Mouse (Mus musculus): ENCODE measurements around the gene Kel.
A peak's percentile ranks its signal among the peaks of the same experiment; 100 is the strongest.

Gene Kel

DNA sequence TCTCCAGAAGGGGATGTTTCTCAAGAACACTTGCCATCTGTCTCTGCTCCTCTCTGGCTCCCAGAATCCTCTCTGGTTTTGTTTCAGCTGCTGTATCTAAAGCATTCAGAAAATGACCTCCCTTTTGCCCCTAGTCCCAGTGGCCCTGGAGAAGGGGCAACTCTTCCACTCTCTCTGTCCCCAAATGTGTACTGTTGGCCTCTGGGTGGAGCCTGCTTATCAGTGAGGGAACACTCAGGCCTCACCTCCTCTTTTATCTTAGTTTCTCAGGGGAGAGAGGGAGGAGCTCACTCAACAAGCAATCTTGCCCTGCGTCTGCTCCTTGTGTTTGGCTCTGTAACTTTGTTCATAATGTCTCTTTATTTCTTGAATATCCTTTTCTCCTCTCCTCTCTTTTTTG lies at the start of gene Kel:
Gene Kel (minus strand): TSS at position 217 of the 400 bp plus-strand sequence.
- DNase-seq (ENCODE audit: low read depth), result peak; percentile 35

GRCm38 (mm10) chr6:41744664-41745392 lies 40.7 kb upstream of the Kel start:
- no peak for DNase-seq (ENCODE audit: low read depth)

DNA sequence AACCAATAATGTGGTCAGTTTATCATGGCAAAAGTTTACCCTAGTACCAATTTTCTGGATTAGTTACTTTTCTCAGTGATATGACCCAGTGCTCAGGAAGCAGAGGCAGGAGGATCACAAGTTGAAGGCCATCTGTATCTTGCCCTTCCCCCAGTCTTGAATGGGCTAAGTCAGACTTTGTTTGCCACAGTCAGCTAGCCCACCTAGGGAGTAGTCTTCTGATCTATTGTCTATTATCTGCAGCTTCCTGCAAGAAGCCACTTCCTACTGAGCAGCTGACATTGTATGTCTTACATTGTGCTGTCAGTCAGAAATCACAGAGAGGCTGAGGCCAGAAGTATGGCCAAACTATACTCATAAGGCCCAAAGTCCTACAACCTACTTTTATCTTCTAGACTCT lies 37.0 kb upstream of the Kel start:
- no peak for DNase-seq (ENCODE audit: low read depth)

DNA sequence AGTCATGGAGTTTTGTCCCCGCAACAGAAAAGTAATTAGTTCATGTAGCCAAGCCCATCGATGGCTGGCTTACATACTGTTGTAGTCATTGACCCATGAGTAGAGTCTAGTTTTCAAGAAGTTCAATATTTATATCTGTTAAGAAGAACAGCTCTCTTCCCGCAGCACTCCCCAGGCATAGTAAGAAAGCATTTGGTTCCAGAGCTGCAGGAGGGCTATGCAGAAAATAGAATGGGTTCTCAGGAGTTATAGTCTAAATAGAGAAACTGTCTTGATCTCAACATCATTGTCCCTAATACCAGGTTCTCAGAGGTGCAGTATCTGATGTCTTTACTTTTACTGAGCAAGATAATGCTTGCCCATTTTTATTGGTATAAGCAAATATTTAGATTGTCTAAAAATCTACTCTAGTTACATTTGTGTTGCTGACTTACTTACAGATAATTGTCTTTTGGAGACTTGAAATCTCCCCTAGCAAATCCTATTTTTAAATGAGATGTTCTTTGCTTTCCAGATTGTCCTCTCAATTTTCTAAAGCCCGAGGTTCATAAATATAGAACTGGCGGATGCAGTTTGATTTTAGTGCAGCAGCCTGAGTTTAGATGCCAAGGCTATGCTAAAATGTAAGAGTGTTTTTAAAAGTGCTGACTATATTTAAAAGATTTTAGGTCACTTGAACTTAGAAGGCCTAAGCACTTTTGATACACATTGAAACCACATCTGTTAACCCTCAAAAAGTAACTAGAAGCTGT lies 30.8 kb upstream of the Kel start:
- DNase-seq (ENCODE audit: low read depth), result no peak

DNA sequence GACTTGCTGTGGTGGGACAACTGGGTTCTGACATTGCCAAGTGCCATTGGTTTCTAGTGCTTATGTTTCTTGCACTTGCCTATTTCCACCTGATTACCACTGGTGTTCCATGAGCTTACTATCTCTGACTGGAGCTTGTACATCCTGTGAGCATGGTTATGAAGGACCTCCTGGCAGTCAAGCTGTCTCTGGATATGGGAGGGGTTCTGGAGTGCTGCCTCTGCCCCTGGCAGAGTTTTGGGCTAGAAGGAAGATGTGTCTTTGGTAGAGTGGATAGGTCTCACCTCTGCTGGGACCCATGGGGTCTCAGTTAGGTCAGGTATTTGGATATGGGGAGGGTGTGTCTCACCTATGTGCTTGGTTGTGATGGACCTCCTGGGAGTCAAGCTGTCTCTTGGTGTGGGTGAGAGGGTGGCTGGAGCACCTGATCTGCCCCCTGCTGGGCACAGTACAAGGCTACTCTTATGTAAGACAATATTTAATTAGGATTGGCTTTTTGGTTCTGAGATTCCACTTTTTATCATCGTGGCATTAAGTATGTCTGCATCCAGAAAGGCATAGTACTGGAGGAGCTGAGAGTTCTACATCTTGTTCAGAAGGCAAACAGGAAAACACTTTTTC lies 24.0 kb upstream of the Kel start:
- no peak for DNase-seq (ENCODE audit: low read depth)

DNA sequence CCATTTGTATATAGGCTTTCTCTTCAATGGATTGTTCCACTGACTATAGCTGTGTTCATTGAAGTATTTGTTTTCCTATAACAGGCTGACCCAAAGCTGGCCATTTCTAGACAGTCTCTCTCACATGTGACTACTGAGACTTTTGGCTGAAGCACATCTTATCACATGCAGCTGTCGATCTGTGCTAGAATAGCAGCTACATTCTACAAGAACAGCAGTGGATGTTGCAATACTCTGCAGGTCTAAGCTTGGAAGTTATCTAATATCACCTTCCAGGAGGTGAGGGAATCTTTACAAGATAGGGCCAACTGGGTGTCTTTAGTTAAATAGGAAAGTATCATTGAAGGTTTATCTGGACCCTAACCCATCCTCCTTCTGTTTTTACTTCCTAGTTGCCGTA lies 17.3 kb upstream of the Kel start:
- no peak for DNase-seq (ENCODE audit: low read depth)

- DNase-seq (ENCODE audit: low read depth), result no peak
Observed at GRCm38 (mm10) chr6:41710281-41710680, 6.1 kb upstream of the Kel start.

- DNase-seq (ENCODE audit: low read depth), result peak; percentile 29
Observed at GRCm38 (mm10) chr6:41706275-41706674, 2.1 kb upstream of the Kel start.

GRCm38 (mm10) chr6:41702928-41703327 lies 1.2 kb downstream of the Kel start:
- no peak for DNase-seq (ENCODE audit: low read depth)

GRCm38 (mm10) chr6:41701245-41701644 lies 2.9 kb downstream of the Kel start:
- no peak for DNase-seq (ENCODE audit: low read depth)

DNA sequence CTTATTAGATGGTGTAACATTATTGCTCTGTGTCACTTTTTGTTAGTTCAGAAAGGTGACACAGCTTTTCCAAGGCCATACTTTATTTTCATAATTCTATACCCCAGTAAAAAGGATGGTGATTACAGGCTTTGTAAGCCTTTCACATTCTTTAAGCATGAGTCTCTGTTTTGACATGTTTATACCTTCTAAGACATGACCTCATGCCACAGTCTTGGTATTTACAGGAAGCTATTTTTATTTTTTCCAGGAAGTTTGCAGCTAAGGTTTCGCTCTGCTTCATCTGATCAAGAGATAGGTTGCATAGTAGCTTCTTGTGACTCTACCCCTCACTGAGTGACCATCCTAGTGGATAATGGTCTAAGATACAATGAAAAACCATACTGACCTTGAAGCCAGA lies 9.7 kb downstream of the Kel start:
- DNase-seq (ENCODE audit: low read depth), result no peak

- DNase-seq (ENCODE audit: low read depth), result no peak
Observed at GRCm38 (mm10) chr6:41692200-41692599, 11.9 kb downstream of the Kel start.

GRCm38 (mm10) chr6:41685596-41685995 lies 18.5 kb downstream of the Kel start:
- no peak for DNase-seq (ENCODE audit: low read depth)

- DNase-seq (ENCODE audit: low read depth), result no peak
Observed at GRCm38 (mm10) chr6:41684911-41685310, 19.2 kb downstream of the Kel start.

GRCm38 (mm10) chr6:41684131-41684530 lies 20.0 kb downstream of the Kel start, which contains the start of gene Llcfc1:
Llcfc1 (plus strand) TSS chr6:41684431.
- DNase-seq (ENCODE audit: low read depth), result no peak

- no peak for DNase-seq (ENCODE audit: low read depth)
Observed at GRCm38 (mm10) chr6:41681656-41682055, 22.5 kb downstream of the Kel start.

- no peak for DNase-seq (ENCODE audit: low read depth)
Observed at GRCm38 (mm10) chr6:41680669-41681068, 23.5 kb downstream of the Kel start, which contains the start of gene Trpv5. Trpv5 (minus strand) TSS chr6:41680769.

DNA sequence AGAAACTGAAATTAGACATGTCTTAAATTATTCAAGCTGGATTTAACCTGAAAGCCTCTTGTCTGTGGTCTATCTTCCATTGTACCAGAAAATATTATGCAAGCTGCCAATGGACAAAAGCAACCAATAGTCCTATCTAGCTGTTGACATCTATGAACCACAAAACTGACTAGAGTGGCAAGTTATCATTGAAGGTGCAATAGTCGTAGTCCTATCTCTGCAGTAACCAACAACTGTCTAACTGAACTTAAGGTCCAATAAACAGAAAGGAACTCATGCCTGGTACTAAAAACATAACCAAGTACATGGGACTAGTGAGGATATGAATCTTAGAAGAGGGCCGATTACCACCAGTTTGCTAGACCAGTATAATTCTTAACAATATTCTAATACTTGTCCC lies 27.6 kb downstream of the Kel start:
- DNase-seq (ENCODE audit: low read depth), result no peak

DNA sequence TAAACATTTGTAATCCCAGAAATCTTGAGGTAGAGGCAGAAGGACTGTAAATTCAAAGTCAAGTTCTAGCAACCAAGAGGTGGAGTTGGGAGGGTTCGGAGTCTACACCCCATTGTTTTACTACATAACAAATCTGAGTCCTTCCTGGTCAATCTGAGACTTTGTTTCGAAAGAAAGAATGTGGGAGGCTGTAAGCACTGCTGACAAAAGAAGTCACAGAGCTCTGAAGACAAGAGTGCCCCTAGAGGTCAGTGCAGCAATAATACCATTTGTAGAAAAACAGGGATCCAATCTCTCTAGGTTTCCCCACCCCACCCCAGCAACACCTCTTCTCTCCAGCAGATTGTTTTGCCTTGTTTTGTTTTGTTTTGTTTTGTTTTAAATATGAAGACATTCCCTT lies 41.8 kb downstream of the Kel start:
- no peak for DNase-seq (ENCODE audit: low read depth)

DNA sequence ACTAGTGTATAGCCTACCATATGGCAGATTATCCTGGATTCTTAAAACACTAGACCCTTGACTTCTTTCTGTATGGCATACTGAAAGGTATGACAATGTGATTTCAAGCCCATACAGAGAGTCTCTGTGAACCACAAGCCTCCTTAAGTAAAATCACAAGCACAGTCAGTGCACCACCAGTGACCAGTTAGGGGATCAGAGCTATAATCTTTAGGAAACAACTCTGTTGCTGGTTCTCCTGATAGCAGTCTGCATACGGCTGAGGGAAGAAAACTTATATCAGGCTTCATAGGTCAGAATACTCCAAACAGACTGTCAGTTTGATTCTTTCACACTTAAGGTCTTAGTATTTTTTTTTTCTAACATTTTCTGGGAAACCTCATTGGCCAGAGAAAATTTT lies 45.7 kb downstream of the Kel start:
- DNase-seq (ENCODE audit: low read depth), result no peak

- no peak for DNase-seq (ENCODE audit: low read depth)
Observed at GRCm38 (mm10) chr6:41654648-41655047, 49.5 kb downstream of the Kel start.

- no peak for DNase-seq (ENCODE audit: low read depth)
Observed at GRCm38 (mm10) chr6:41653173-41653572, 51.0 kb downstream of the Kel start.

- DNase-seq (ENCODE audit: low read depth), result no peak
Observed at GRCm38 (mm10) chr6:41646672-41647071, 57.5 kb downstream of the Kel start.

Data from c-Kit-positive CD71-negative TER-119-negative erythroid progenitor cells, embryonic 14.5 days (primary cell).